Mouse (Mus musculus): ENCODE results near the gene 2410137M14Rik.

DNA sequence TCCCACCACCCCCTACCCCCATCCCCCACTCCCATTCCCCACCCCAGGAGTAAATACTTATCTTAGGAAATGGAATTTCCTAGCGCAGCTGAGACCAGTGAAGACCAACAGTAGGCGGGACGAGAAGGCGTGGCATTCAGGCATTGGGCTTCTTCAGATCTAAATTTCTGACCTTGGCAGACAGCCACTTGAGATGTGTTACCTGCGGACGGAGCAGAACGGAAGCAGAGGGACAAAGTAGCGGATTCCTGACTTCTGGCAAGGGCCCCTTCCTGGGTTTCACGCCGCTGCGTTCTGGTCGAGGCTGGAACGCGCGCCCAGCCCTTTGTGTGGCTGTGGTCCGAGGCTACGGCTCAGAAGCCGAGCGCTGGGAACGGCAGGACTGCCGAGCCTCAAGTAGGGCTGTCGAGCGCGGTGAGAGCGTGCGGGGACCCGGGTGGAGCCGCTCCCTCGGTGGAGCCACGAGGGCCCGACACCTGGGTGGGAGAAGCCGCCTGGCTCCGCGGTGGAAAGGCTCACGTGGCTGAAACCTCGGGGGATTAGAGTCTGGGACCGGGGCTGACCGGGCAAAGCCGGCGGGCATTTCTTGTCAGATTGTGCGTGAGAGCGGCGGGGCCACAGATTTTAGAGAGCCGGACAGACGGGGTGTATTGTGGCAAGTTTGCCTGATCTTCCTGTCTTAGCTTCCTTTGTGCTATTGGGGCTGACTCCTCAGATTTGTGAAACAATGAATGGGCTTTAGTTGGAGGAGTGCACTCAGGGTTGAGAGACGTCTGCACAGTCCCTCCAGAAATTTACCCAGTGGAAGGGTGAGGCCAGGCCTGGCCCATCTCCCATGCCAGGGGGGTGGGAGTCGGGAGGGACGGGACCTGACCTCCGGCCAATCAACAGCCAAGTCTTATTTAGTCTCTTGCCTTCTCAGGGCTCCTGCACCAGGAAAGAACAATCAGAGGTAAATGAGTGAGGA, 21.6 kb upstream of the 2410137M14Rik start:
- no peak for TF ChIP-seq POLR2AphosphoS2 (IDR thresholded peaks at IDR 0.05; ENCODE audit: low read depth, low read length)
- TF ChIP-seq CTCF (conservative IDR thresholded peaks at IDR 0.05 in 1 of 2, IDR thresholded peaks at IDR 0.05 in 1 of 2; ENCODE audit: low read depth in 2 of 2, low read length in 2 of 2), result no peak
- TF ChIP-seq JUN (IDR thresholded peaks at IDR 0.05; ENCODE audit: insufficient read depth, low read depth, low read length), result no peak
- TF ChIP-seq MAFK (IDR thresholded peaks at IDR 0.05; ENCODE audit: insufficient replicate concordance, low read length), result no peak
- TF ChIP-seq UBTF (IDR thresholded peaks at IDR 0.05; ENCODE audit: low read depth, low read length), result no peak
- TF ChIP-seq POLR2A (IDR thresholded peaks at IDR 0.05; ENCODE audit: low read depth, low read length), result no peak
- no peak for TF ChIP-seq MAZ (IDR thresholded peaks at IDR 0.05; ENCODE audit: low read depth, low read length)
- TF ChIP-seq RCOR1 (conservative IDR thresholded peaks at IDR 0.05; ENCODE audit: low read depth, low read length), result no peak
- TF ChIP-seq JUND (conservative IDR thresholded peaks at IDR 0.05; ENCODE audit: low read depth, low read length), result no peak
- no peak for TF ChIP-seq MEF2A (IDR thresholded peaks at IDR 0.05; ENCODE audit: borderline replicate concordance, low read depth, low read length)
- TF ChIP-seq ETS1 (conservative IDR thresholded peaks at IDR 0.05; ENCODE audit: low read depth, low read length), result no peak
- TF ChIP-seq TBP (conservative IDR thresholded peaks at IDR 0.05; ENCODE audit: low read depth, low read length), result no peak
- no peak for TF ChIP-seq TCF12 (IDR thresholded peaks at IDR 0.05; ENCODE audit: low read depth, low read length)
- no peak for TF ChIP-seq EP300 (IDR thresholded peaks at IDR 0.05; ENCODE audit: low read length)
